Mouse (Mus musculus) WW6 (cell line): Measurements from ENCODE around the gene Nr1d2.
"Not testable (repeated sequence)": the region's sequence is repeated elsewhere in the genome, so short reads cannot be mapped to it uniquely, and the experiment has no call there.

Experiments
- DNase-seq: peaks from one replicate; pipeline ENCODE4 v3.0.0-alpha.2; 2013; ENCODE audit warnings: low read depth, low spot score

The Nr1d2 gene

DNA sequence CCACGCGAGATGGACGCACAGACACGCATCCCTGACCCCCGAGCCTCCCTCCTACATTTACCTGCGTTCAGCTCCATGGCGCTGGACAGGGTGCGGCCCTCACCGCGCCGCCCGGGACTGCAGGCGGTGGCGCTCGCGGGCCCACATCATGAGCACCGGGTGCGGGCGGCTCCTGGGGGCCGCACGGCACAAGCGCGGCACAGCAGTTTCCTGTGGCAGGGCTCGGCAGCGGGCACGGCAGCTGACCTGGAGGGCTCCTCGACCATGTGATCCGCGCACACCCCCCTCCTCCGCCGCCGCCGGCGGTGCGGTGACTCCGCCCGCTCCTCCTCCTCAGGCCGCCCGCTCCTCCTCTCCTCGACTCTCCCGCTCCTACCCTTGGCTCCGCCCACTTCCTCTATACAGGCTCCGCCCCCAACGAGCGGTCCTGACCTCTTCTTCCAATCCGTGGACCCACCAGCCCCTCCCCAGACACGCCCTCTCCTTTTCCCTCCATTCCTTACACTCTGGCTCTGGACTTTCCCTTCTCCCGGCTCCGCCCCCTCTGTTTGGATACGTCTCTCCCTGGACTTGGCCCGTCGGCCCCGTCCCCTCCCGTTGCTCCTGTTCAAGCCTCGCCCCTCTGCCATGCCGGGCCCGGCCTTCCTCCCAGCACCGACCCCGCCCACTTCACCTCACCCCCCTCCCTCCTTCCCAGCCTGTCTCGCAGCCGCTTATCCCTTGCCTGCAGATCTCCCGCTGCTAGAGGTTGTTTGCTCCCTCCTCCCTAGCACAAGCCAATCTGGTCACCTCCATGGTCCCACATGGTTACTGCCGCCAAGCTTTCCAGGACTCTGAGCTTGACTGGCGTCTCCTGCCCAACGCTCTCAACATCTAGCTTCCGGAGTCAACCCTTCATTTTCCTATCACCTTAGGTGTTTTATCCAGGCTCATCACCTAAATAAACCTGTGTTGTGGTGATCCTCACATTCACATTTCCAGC is at the start of gene Nr1d2:
TSS of gene Nr1d2 (minus strand) at position 378 of the 982 bp plus-strand sequence.
- peak; percentile 97 for DNase-seq

DNA sequence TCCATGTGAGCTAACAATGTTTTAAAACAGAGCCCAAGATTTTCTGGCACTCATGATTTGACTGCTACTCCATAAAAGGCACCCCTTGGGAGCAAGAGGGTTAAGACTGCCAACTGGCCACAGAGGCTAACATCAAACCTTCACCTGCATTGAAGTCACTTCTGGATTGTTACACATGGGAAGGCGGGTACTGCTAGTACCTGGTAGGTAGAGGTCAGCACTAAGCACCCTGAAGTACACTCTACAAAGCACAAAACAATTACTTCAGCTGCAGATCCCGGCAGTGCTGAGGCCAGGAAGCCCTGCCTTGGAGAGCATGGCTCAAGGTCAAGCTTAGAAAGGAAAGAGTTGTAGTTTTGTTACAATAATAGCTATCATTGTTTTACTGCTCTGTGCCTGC is 48.5 kb upstream of the Nr1d2 start:
- no peak for DNase-seq

DNA sequence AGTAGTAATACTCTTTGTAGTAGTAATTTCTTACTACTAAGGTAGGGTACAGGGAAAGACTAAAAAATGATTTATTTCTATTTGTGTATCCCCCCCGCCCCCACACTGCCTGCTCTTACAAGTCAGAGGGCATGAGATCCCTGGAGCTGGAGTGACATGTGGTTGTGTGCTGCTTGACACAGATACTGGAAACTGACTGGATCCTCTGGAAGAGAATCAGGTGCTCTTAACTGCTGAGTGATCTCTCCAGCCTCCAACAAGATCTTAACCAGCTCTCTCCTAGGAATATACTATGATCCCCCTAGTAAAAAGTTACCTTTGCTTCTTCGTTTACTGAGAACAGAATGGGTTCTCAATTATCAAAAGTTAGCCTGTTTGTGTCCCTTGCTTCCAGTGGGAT is 47.5 kb upstream of the Nr1d2 start:
- no peak for DNase-seq

DNA sequence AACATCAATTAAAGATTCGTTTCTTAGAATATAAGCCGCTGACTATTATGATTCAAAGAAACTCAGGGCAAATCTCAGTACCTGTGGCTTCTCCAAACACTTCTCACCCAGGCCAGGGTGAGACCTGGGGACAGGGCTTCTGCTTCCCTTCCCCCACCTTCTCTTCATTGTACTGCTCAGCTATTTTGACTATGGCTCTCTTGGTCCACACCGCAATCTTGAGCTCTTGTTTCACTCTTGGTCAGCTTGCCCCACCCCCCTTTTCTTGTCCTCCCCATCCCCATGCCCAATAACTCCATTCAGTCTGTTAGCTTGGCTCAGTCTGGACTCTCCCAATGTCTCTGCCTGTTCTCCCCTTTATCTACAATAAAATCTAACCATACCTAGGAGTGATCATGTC is 46.5 kb upstream of the Nr1d2 start:
- no peak for DNase-seq

DNA sequence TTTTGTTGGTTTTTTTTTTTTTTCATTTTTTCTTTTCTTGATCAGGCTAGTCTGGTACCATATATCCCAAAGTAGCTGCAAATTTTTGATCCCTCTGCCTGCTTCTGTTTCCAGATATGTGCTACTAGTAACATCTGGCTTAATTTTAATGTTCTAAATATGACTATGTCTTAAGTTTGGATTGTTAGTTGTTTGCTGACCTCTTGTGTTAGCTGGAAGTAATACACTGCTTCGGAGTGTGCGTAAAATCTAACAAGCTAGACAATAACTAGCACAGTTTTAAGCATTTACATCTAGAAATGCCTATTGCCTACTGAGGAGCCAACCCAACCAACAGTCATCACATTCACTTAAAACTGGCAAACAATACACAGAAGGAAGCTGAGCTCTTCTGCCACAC is 45.7 kb upstream of the Nr1d2 start:
- no peak for DNase-seq

DNA sequence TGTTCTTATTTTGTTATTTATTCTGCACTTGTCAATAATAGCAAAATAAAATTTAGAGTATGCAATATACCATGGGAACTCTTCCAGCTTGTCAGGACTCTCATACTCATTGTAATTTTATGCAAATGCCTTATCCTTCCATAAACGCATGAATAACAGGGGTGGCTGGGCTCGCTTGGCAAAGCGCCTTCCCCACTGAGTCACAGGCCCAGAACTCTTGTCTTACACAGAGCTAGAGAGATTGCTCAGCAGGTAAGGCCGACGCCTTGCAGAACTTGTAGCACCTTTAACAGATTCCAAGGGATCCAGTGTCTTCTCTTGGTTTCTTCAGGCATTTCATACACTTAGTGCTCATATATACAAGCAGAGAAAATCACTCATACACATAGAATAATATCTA is 41.4 kb upstream of the Nr1d2 start:
- DNase-seq, result no peak

DNA sequence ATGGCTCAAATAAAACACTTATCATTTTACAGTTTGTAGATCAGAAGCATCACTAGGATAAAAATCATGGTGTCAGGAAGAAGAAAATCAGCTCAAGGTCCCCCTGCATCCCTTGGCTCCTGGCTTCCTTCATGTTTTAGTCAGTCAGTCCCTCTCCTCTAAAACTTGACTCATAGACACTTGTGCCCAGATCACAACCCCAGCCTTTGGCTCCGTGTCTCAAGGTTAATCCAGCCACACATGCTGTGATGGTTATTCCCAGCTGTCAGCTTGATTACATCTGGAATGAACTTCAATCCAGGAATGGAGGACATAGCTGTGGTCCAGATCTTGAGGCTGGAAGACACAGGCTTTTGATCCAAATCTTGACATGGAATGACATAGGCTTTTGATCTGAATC is 35.6 kb upstream of the Nr1d2 start:
- DNase-seq, result no peak

DNA sequence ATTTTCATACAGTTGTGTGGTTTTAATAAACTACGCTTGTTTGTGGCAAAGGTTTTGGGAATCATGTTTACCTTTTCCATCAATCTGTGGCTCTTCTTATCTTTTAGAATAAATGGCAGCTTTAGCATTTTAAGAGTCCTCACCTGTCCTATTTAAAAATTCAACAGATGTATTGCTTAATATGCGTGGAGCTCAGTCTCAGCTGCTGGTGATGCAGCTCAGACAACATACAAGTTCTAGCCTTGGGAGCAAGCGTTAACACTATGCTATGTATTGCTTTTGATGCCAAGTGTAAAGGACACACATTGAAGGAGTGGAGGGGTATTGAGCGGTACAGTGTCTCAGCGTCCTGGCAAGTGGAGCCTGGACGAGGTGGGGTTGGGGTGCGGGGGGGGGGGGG is 32.7 kb upstream of the Nr1d2 start:
- DNase-seq, result no peak

DNA sequence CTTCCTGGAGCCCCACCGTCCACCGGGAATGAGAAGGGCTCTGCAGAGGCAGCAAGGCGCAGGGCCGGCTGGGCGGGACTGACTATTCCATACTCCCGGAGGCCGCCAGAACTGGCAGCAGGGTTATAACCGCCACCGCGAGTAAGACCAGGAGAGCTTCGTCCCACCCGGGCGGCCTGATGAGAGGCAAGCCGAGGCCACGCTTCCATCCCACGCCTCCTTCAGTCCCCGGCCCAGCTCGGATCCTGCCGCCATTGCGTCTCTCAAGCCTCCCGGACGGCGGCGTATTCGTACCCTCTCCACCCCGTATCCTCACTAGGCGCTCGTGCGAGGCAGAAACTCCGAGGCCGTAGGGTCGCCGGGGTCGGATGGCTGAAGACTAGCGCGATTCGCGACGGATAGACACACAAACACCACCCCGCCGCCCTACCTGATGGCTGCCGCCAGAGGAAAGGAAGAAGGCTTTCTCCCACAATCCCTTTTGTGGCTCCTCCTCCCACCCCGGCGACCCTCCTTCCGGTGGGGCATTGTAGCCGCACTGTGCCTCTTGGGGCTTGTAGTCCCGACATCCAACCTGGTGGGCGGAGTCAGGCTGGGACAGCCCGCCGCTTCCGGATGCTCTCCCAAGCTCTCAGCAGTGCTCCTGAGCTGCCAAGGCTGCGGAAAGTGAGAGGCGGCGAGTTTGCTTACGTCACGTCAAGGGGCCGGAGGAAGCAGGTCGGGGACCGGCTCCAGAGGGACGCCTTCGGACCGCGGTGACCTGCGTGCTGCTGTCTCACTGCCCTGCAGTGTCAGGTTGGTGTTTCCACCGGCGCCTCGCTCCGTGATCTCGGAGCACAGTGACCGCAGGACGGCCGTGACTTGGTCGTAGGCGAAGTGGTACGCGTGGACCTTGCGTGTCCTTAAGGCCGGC is 31.9 kb upstream of the Nr1d2 start, which contains the start of the genes Nkiras1 and Rpl15:
TSS of gene Nkiras1 (plus strand) at position 608 of the 913 bp plus-strand sequence.
TSS of gene Rpl15 (minus strand) at position 863 of the 913 bp plus-strand sequence.
- peak; percentile 91 for DNase-seq

DNA sequence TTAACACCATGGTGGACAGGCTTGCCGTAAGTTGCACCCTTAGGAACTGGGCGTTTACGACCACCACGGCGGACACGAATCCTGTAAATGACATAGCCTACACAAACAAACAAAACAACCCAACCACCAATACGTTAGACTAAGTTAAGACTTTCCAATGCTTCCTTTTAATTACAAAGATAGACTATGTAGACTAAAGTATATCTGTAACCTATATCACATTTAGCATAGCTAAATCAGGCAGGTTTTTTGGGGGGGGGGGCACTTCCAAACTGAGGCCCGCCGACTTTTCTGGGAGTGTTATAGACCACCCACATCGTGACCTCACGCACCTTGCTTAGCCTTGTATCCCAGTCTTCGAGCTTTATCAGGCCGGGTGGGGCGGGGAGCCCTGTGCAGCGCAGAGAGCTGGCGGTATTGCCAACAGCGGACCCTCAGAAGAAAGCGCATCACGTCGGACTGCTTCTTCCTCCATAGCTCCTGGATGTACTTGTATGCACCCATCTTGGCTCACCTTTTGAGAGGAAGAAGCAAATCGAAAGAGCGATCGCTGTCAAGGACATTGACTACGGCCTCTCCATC is 31.1 kb upstream of the Nr1d2 start:
- not testable (repeated sequence) for DNase-seq

DNA sequence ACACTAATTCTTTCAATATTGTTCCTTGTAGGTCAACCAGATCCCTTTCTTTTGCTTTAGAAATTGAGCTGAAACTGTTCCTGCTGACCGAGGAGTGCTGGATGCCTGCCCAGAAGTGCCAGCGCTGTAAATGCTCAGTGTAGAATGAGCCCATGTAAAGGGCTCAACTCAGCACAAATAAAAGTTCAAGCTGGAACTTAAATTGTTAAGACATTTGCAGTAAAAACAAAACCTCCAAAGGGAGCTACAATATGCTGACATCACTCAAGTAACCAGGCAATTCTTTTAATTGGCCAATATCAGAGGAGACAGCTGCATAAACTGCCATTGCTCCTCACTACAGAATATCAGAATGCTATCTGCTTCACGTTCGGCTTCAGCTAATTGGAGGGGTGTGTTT is 24.5 kb upstream of the Nr1d2 start:
- no peak for DNase-seq

DNA sequence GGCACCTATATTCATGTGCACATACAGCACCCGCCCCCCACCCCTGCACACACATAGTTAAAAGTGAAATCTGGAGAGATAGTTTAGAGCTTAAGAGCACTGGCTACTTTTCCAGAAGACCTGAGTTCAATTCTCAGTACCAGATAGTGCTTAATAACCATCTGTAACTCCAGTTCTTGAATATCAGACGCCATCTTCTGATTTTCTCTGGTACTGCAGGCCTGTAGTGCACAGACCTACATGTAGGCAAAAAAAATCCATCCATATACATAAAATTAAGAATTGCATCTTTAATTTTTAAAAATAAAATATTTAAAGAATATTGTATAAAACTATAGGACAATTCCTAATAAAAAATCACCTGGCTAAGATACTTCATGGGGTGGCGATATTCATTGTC is 22.3 kb upstream of the Nr1d2 start:
- DNase-seq, result no peak

DNA sequence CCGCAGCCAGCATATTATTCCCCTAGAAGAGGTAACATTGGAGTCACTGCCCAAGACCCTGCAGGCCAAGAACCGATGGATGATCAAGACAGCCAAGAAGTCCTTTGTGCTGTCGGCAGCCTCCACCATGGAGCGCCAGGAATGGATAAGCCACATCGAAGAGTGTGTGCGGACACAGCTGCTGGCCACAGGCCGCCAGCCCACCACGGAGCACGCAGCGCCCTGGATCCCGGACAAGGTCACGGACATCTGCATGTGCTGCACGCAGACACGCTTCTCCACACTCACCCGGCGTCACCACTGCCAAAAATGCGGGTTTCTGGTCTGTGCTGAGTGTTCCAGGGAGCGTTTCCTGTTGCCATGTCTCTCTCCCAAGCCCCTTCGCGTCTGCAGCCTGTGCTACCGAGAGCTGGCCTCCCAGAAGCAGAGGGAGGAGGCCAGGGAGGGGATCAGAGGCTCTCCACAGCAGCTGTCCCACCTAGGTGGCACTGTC is 3.8 kb upstream of the Nr1d2 start:
- DNase-seq, result no peak

DNA sequence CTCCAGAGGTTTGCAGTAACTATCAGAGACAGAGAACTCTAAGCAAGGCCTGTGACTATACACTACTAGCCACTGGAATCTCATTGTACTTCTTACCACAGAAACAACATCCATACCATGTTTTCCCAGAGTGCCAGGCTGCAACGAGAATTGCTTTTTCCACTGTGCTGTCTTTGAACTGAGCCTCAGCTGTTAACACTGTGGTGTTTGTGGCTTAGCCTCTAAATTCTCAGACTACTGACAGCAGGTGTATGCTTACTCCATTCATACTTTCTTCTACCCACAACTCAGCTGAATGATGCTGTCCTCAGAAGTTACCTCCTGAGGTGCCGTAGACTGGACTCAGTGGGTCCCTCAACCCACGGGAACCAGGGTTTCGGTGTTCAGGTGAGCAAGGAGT is 2.9 kb upstream of the Nr1d2 start:
- no peak for DNase-seq

DNA sequence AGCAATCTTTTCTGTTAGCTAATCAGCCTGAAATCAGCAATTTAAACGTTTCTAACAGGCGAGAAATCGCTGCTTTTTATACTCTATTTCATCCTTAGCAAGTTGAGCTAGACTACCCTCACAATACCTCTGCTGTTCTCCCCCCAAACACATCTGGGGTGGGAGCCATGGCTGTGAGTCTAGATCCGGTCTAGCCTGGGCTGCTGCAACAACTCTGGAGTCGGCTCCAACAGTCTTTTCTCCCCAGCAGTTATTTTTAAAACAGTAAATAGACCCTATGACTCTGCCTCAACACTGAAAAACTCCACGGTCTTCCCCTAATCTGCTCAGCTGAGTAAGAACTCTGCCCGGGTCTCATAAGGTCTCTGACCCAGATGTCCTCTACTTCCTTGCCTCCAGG is 1.2 kb upstream of the Nr1d2 start:
- no peak for DNase-seq

DNA sequence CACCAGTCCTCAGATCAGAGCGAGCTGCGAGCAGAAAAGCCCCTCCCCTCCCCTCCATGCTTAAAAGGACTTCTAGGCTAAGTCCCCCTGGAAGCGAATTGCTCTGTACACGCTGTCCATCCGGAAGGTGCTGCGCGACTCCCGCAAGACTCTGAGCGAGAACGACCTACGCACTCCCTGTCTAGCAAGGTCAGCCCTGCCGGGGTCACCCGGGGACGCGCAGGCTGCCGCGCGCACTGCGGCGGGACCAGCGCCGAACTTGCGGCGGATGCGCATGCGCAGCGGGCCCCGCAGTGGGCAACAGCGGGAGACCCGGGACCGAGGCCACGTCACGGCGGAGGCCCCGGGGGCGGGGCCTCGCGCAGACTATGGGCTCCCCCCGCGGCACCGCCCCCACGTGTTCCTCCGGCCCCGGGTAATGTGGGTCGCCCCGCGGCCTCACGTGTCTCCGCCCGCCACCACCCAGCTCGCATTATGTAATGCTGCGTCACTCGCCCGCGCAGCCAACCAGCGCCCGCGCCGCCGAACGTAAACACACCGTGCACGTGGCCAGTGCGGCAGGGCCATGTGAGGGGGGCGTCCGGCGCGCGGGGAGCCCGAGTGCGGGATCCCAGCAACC is 687 bp downstream of the Nr1d2 start:
- peak; percentile 88 for DNase-seq

DNA sequence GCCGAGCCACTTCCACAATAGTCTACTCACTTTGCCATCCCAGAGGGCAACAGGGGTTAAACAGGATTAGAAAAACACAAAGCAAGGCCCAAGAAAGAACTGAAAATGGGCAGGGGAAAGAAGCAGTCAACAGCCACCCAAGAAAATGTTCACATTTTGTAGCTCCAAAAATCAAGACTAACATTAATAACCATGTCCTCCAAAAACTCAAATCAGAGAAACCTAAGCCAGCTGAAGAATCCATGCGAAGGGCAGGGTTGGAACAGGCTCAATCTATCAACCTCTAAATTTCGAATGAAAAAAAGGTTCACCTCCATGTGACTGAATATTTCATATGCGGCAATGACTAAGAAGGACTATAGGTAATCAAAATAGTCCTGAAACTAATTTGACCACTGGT is 1.5 kb downstream of the Nr1d2 start:
- DNase-seq, result no peak

DNA sequence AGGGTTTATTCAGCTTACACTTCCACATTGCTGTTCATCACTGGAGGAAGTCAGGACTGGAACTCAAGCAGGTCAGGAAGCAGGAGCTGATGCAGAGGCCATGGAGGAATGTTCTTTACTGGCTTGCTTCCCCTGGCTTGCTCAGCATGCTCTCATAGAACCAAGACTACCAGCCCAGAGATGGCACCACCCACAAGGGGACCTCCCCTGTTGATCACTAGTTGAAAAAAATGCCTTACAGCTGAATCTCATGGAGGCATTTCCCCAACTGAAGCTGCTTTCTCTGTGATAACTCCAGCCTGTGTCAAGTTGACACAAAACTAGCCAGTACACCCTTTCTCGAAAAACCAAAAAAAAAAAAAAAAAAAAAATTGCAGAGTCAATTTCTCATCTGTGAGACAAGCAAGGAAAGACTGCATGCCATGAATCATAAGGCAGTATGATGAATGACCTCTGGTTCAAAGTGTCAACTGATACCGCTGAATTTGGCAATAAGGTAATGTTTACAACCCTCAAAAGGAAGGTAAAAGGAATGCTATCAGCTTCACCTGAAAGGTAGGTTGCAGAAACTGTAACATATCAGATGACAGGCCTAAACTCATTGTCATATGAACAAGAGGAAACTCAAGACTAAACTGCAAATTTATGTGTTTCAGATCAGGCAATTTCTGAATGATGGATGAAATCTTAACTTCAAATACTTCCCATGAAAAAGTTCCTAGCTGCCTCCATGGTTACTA is 2.3 kb downstream of the Nr1d2 start:
- DNase-seq, result not testable (repeated sequence)

DNA sequence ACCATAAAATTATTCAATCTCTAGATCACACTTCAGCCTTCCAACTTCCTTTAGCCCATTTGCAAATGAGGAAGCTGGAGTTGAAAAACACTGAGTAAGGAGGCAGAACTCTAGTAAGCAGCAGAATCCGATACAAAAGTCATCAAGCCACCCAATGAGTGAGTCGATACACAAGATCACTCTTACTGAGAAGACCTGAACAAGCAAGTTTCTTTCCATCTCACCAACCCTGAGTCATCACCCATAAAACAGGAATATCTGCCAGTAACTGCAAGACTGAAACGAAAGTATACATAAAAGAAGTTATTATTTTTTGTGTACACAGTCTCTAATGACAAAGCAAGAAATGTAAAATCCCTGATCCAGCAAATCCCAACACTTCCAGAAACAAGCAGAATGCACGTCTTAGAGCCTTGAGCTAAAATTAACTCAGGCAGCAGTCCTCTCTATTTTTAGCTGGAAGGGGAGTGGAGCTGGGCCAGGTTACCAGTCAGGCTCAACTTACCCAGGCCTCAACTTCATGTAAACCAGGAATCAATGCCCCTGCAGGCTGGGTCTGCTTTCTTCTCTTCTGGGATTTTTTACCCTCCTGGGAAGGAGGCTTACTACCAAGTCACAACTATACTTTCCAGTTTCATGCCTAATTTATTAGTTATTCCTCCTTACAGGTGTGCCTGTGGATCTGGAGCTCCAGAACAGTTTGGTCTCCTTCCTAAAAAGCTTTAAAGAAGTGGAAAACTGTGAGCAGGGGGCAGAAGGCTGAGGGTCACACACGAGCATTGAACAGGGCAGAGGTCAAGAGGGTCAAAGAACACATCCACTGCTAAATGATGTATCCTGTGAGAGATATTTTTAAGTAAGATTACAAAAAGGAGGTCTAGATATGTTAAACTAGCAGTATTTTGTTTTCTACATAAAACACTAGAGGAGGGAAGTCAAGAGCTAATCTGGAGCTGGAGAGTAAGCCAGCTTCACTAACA is 4.7 kb downstream of the Nr1d2 start:
- DNase-seq, result no peak
